Mouse (Mus musculus) liver, postnatal 0 days (tissue): ENCODE measurements around the gene Efemp2.

ENCODE experiments used
- CTCF ChIP-seq: sonication (generic); IDR thresholded peaks from 2 replicates; pipeline ENCODE4 v1.5.1; 2016; ENCODE audit warnings: antibody characterized with exemption, low read depth
- EP300 ChIP-seq: IDR thresholded peaks from 2 replicates; pipeline ENCODE4 v1.6.1; 2016; ENCODE audit warnings: antibody characterized with exemption, low read depth, mild to moderate bottlenecking

DNA sequence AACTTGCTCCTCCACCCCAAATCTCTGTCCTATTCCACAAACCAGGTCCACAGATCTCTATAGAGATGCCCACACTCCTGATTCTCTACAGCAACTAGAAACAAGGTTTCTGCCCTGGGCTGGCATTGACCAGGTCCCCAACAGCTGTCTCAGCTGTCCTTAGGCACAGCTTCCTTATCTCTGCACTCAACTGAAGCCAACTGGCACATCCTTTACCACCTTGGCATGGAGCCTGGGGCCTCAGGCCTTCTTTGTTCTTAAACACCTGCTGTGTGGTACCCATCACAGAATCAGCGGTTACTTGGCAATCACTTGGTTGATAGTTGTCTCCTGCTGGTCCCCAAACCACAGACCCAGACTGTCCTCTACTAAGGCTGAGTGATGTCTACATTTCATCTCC lies 43.3 kb upstream of the Efemp2 start:
- no peak for TF ChIP-seq EP300
- no peak for TF ChIP-seq CTCF
